ENCODE assay signal across 8 mouse cellular contexts in the genomic region with DNA sequence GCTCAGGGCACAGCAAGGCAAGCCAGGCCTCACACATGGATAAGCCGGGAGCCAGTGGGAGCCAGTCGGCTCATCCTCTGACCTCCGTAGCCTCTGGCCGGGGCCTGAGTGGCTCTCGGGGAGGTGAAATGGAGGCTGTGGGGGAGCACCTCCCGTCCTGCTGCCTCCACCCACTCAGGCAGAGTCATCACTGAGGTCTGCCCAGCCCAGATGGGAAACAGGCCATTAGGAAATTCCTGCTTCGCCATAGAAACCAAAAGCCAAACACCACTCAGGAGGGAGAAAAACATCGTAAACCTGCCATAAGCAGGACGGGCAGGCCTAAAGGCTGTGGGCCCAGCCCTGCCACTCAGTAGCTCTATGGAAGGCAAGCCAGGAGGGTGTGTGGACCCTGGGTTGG. TPM values are rescaled to one million over a fixed set of nuclear protein-coding genes. Genes with fewer than 3 reads are reported as not detected.
DNase-seq lines count a peak whose midpoint lies in the region; ATAC-seq and TF ChIP-seq lines count a peak whose summit lies in the region.

No protein-coding gene starts in this region.

- no peak overlapping the region for H3K27ac ChIP-seq in heart, embryonic 15.5 days
- H3K27ac ChIP-seq in small intestine, adult 2 months (ENCODE audit: insufficient read depth, low read depth, low read length) = peak overlapping the region; percentile 47

- TF ChIP-seq CTCF in small intestine, adult 2 months (IDR thresholded peaks at IDR 0.05; ENCODE audit: extremely low read depth, insufficient read length, insufficient replicate concordance, low read depth, low read length) = no peak

- WGBS in heart, embryonic 15.5 days = 53% methylated on average over 9 of the region's 9 CpGs
- 9% methylated on average over 9 of the region's 9 CpGs for WGBS in large intestine, adult 2 months
- WGBS in small intestine, adult 2 months = 40% methylated on average over 9 of the region's 9 CpGs

- TF ChIP-seq POLR2A in small intestine, adult 2 months (IDR thresholded peaks at IDR 0.05; ENCODE audit: low read depth, low read length) = no peak

- 0 out of 2 replicates have a peak, but pooled peaks have one; percentile 11 for ATAC-seq in heart, embryonic 15.5 days (replicated peaks; ENCODE audit: insufficient number of reproducible peaks, insufficient read depth, low FRiP score, low read depth)

- H3K4me2 ChIP-seq in heart, embryonic 15.5 days = no peak overlapping the region

- no peaks in the 10 kb centered on the region for H3K36me3 ChIP-seq in heart, embryonic 15.5 days
- H3K36me3 ChIP-seq in small intestine, adult 2 months (ENCODE audit: control insufficient read depth, insufficient read depth, low read length) = no peaks in the 10 kb centered on the region

- 0 out of 2 replicates have a peak, but pooled peaks cover 24% of the 10 kb centered on the region for H3K27me3 ChIP-seq in heart, embryonic 15.5 days
- no peaks in the 10 kb centered on the region for H3K27me3 ChIP-seq in small intestine, adult 2 months (ENCODE audit: control insufficient read depth, insufficient read depth, low read length)

- peaks cover 61% of the 10 kb centered on the region for H3K4me1 ChIP-seq in heart, embryonic 15.5 days (replicated peaks)
- peaks cover 20% of the 10 kb centered on the region for H3K4me1 ChIP-seq in small intestine, adult 2 months (ENCODE audit: control insufficient read depth, insufficient read depth, insufficient read length, low read length)

- H3K9me3 ChIP-seq in heart, embryonic 15.5 days (replicated peaks) = no peaks in the 10 kb centered on the region

- H3K9ac ChIP-seq in heart, embryonic 15.5 days = no peak overlapping the region

- H3K4me3 ChIP-seq in heart, embryonic 15.5 days = no peak overlapping the region
- no peak overlapping the region for H3K4me3 ChIP-seq in small intestine, adult 2 months (ENCODE audit: low read depth, low read length)

- peak; percentile 57 for DNase-seq in testis, postnatal 10 days (ENCODE audit: low spot score)
- no peak for DNase-seq in testis, postnatal 14 days (ENCODE audit: low spot score)
- peak; percentile 66 for DNase-seq in large intestine, adult 2 months (ENCODE audit: low read depth, low spot score)
- DNase-seq in layer of hippocampus, adult 11-12 months (ENCODE audit: low spot score) = no peak
- DNase-seq in frontal cortex, adult 2 months (ENCODE audit: extremely low spot score in 1 of 2, low spot score in 1 of 2) = no peak
- no peak for DNase-seq in thymus, postnatal 4 days

RNA-seq across cellular contexts. Expression of gene Pdlim4, which starts 8.5 kb away (rescaled TPM):
- 11.4 and 20.8 TPM in 2 replicates for polyA plus RNA-seq in heart, embryonic 15.5 days (2015; fragmentation: Nextera tagmentation; extraction: Ambion mirVana)
- polyA plus RNA-seq in large intestine, adult 2 months (2012; rRNA removed) = 20.1 and 23.6 TPM in 2 replicates
- 15.6 and 16.6 TPM in 2 replicates for polyA plus RNA-seq in small intestine, adult 2 months (2012; rRNA removed)
- polyA plus RNA-seq in frontal cortex, adult 2 months (2012; rRNA removed) = 22.6 and 24.7 TPM in 2 replicates

RNA-seq across cellular contexts. Expression of gene Slc22a4, which starts 32.4 kb away (rescaled TPM):
- polyA plus RNA-seq in heart, embryonic 15.5 days (2015; fragmentation: Nextera tagmentation; extraction: Ambion mirVana) = 0.83 and 1.1 TPM in 2 replicates
- 8.6 and 20.6 TPM in 2 replicates for polyA plus RNA-seq in large intestine, adult 2 months (2012; rRNA removed)
- polyA plus RNA-seq in small intestine, adult 2 months (2012; rRNA removed) = 6.3 and 18.9 TPM in 2 replicates
- 6.6 and 8.9 TPM in 2 replicates for polyA plus RNA-seq in frontal cortex, adult 2 months (2012; rRNA removed)

RNA-seq across cellular contexts. Expression of gene P4ha2, which starts 39.6 kb away (rescaled TPM):
- polyA plus RNA-seq in heart, embryonic 15.5 days (2015; fragmentation: Nextera tagmentation; extraction: Ambion mirVana) = 46.0 and 54.6 TPM in 2 replicates
- 3.3 and 3.8 TPM in 2 replicates for polyA plus RNA-seq in large intestine, adult 2 months (2012; rRNA removed)
- polyA plus RNA-seq in small intestine, adult 2 months (2012; rRNA removed) = 1.5 and 1.8 TPM in 2 replicates
- 20.5 and 27.1 TPM in 2 replicates for polyA plus RNA-seq in frontal cortex, adult 2 months (2012; rRNA removed)

Comparison
In these comparisons a context has a peak if more than half of its experiments do, and no peak if none do; other contexts are left out.
1. DNase-seq: peak in testis, postnatal 10 days (single experiment) and large intestine, adult 2 months (single experiment); none in testis, postnatal 14 days (single experiment), layer of hippocampus, adult 11-12 months (single experiment), frontal cortex, adult 2 months (0 of 2) and thymus, postnatal 4 days (single experiment).